Mouse (Mus musculus) testis, adult 2 months (tissue): ENCODE measurements around the gene Maml2. TPM values are rescaled to one million over a fixed set of nuclear protein-coding genes. Genes with fewer than 3 reads are reported as not detected.

Source experiments
- H3K27ac ChIP-seq: fragments of 200-500 bp; 2 replicates; pipeline ENCODE4 v1.5.1; 2012; ENCODE audit warnings: low read depth, low read length; ENCODE audit not compliant: control insufficient read depth, insufficient read depth
- H3K27me3 ChIP-seq: fragments of 200-500 bp; 2 replicates; pipeline ENCODE4 v1.6.1; 2012; ENCODE audit warnings: mild to moderate bottlenecking, low read length, moderate library complexity; ENCODE audit not compliant: control insufficient read depth, insufficient read depth
- H3K36me3 ChIP-seq: fragments of 200-500 bp; 2 replicates; pipeline ENCODE4 v1.6.1; 2012; ENCODE audit warnings: mild to moderate bottlenecking, low read length; ENCODE audit not compliant: control insufficient read depth, insufficient read depth
- H3K4me1 ChIP-seq: fragments of 200-500 bp; 2 replicates; pipeline ENCODE4 v1.6.1; 2012; ENCODE audit warnings: low read length; ENCODE audit not compliant: control insufficient read depth, insufficient read depth
- H3K4me3 ChIP-seq: fragments of 200-500 bp; 2 replicates; pipeline ENCODE4 v1.5.1; 2012; ENCODE audit warnings: low read depth, mild to moderate bottlenecking, low read length, moderate library complexity, mixed read lengths; ENCODE audit not compliant: control insufficient read depth
- CTCF ChIP-seq: fragments of 200-500 bp; IDR thresholded peaks from 2 replicates; pipeline ENCODE4 v1.5.1; 2012; ENCODE audit warnings: low read depth, mild to moderate bottlenecking, inconsistent platforms, low read length, moderate library complexity; ENCODE audit not compliant: control insufficient read depth, insufficient read depth, insufficient replicate concordance
- POLR2A ChIP-seq: fragments of 200-500 bp; IDR thresholded peaks from 2 replicates; pipeline ENCODE4 v1.6.1; 2012; ENCODE audit warnings: low read depth, mild to moderate bottlenecking, inconsistent platforms, low read length, moderate library complexity; ENCODE audit not compliant: control insufficient read depth
- polyA plus RNA-seq: library from polyadenylated mRNA; depleted of rRNA; stranded (reverse); fragments of >200 nt; gene quantifications from 2 replicates; pipeline ENCODE4 v1.2.3, GENCODE M21; 2012

The Maml2 gene
- polyA plus RNA-seq, 1 experiment = 0.56 TPM

DNA sequence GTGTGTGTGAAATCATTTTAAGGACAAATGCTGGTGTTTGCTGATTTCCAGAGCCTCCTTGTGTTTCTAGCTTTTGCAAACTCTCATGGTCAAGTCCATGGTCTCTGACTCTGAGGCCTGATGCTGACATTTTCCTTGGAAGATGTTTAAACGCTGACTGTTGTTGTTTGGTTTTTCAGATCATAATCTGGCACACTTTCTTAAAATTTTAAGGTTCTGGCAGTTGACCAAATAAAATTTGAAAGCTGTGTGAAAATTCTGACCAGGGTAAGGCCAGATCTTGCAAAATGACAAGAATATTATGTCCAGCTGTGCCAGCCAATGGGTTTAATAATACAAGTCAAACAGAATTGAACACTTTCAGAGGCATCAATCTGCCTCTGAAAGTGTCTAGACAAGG lies 157.5 kb downstream of the Maml2 start:
- TF ChIP-seq CTCF = no peak
- no peak for TF ChIP-seq POLR2A
- Histone ChIP-seq H3K36me3 (no peaks in the 10 kb centered on the region), H3K27me3 (no peaks in the 10 kb centered on the region), H3K4me3 (no peak overlapping the region), H3K27ac (no peak overlapping the region), H3K4me1 (no peaks in the 10 kb centered on the region; the same call in 1 of the 2 replicates)

DNA sequence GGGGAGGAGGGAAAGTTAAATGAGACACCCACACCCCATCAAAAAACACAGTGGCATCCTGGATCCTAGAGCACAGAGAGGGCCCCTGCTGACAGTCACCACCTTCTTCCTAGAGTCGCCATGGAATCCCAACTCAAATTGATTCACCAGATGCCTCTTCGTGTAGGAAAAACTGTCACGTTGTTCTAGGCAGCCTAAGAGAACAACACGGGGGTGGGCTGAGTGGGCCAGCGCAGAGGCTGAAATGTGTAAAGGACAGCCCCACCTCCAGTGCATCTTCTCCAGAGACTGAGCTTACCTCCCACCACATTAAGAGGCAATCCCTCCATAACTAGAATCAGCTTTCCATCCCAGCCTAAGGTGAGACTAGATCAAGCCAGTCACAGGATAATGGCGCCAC lies 160.0 kb downstream of the Maml2 start:
- Histone ChIP-seq H3K4me3 (no peak overlapping the region), H3K4me1 (no peaks in the 10 kb centered on the region; the same call in 1 of the 2 replicates), H3K27ac (no peak overlapping the region), H3K36me3 (no peaks in the 10 kb centered on the region), H3K27me3 (no peaks in the 10 kb centered on the region)
- no peak for TF ChIP-seq POLR2A
- no peak for TF ChIP-seq CTCF

GRCm38 (mm10) chr9:13459371-13459770 lies 161.6 kb downstream of the Maml2 start:
- Histone ChIP-seq H3K4me3 (no peak overlapping the region), H3K36me3 (no peaks in the 10 kb centered on the region), H3K27ac (no peak overlapping the region; the same call in 1 of the 2 replicates), H3K27me3 (no peaks in the 10 kb centered on the region), H3K4me1 (no peaks in the 10 kb centered on the region; the same call in 1 of the 2 replicates)
- TF ChIP-seq CTCF (no peak), POLR2A (no peak)

- Histone ChIP-seq H3K27ac (no peak overlapping the region), H3K27me3 (no peaks in the 10 kb centered on the region), H3K4me3 (no peak overlapping the region), H3K36me3 (no peaks in the 10 kb centered on the region), H3K4me1 (no peaks in the 10 kb centered on the region; the same call in 1 of the 2 replicates)
- TF ChIP-seq POLR2A = no peak
- TF ChIP-seq CTCF = no peak
Observed at GRCm38 (mm10) chr9:13460012-13460411, 162.3 kb downstream of the Maml2 start.

DNA sequence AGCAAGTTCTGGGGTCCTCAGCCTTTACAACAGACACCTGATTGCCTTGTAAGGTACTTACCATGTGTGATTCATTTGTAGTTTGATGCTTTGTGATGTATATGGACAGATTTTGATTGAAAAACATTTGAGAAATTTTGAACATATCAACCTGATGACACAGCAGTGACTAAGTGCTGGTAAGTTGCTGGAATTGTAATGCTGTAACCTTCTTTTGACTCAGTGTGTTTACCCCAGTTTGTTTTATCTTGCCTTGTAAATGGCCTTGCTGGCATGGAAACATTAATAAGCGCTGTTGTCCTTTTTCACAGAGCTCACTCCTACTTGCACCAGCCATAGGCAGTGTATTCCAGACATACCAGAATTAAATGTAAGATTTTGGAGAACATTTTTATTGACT lies 163.2 kb downstream of the Maml2 start:
- Histone ChIP-seq H3K4me1 (no peaks in the 10 kb centered on the region), H3K27me3 (no peaks in the 10 kb centered on the region), H3K27ac (no peak overlapping the region), H3K4me3 (no peak overlapping the region), H3K36me3 (no peaks in the 10 kb centered on the region)
- TF ChIP-seq POLR2A (no peak), CTCF (no peak)

GRCm38 (mm10) chr9:13465358-13466020 lies 167.7 kb downstream of the Maml2 start:
- TF ChIP-seq POLR2A (no peak), CTCF (no peak)
- Histone ChIP-seq H3K27ac (no peak overlapping the region), H3K4me3 (no peak overlapping the region), H3K4me1 (no peaks in the 10 kb centered on the region), H3K36me3 (no peaks in the 10 kb centered on the region), H3K27me3 (no peaks in the 10 kb centered on the region)

- no peak for TF ChIP-seq POLR2A
- no peak for TF ChIP-seq CTCF
- Histone ChIP-seq H3K4me3 (no peak overlapping the region), H3K27me3 (no peaks in the 10 kb centered on the region), H3K36me3 (no peaks in the 10 kb centered on the region), H3K4me1 (no peaks in the 10 kb centered on the region), H3K27ac (no peak overlapping the region)
Observed at GRCm38 (mm10) chr9:13466351-13466750, 168.6 kb downstream of the Maml2 start.
